Mouse (Mus musculus) ES-Bruce4 (cell line): ENCODE results near the gene Nprl3. TPM values are rescaled to one million over a fixed set of nuclear protein-coding genes. Genes with fewer than 3 reads are reported as not detected.
A peak's percentile ranks its signal among the peaks of the same experiment; 100 is the strongest.

ENCODE experiments used
- H3K27ac ChIP-seq: 2 replicates; pipeline ENCODE4 v1.5.1; 2012; ENCODE audit warnings: low read length, inconsistent platforms; ENCODE audit not compliant: insufficient read depth
- H3K27me3 ChIP-seq: 2 replicates; pipeline ENCODE4 v1.6.1; 2012; ENCODE audit warnings: mild to moderate bottlenecking, low read length, inconsistent platforms; ENCODE audit not compliant: control insufficient read depth, poor library complexity, insufficient read depth, severe bottlenecking
- H3K36me3 ChIP-seq: 2 replicates; pipeline ENCODE4 v1.6.1; 2012; ENCODE audit warnings: inconsistent platforms, mild to moderate bottlenecking, low read length, moderate library complexity; ENCODE audit not compliant: control insufficient read depth, poor library complexity, insufficient read depth, severe bottlenecking
- H3K4me1 ChIP-seq: one replicate; pipeline ENCODE4 v1.8.1; 2011; ENCODE audit warnings: low read length; ENCODE audit not compliant: control insufficient read depth, insufficient read depth
- H3K4me3 ChIP-seq: 2 replicates; pipeline ENCODE4 v1.5.1; 2011; ENCODE audit warnings: low read depth, mild to moderate bottlenecking, low read length
- H3K9ac ChIP-seq: 2 replicates; pipeline ENCODE4 v1.6.1; 2012; ENCODE audit warnings: low read depth, mild to moderate bottlenecking, inconsistent platforms; ENCODE audit not compliant: poor library complexity, severe bottlenecking
- H3K9me3 ChIP-seq: replicated peaks from 2 replicates; pipeline ENCODE4 v1.6.1; 2012; ENCODE audit warnings: mild to moderate bottlenecking, low read length, inconsistent platforms; ENCODE audit not compliant: control insufficient read depth, poor library complexity, insufficient read depth, severe bottlenecking
- CTCF ChIP-seq: IDR thresholded peaks from one replicate; pipeline ENCODE4 v1.8.1; 2011; ENCODE audit warnings: low read depth, low read length
- EP300 ChIP-seq: IDR thresholded peaks from 2 replicates; pipeline ENCODE4 v1.6.1; 2011; ENCODE audit warnings: low read depth, low read length; ENCODE audit not compliant: insufficient read depth
- POLR2A ChIP-seq: IDR thresholded peaks from one replicate; pipeline ENCODE4 v1.8.1; 2011; ENCODE audit warnings: low read length; ENCODE audit not compliant: insufficient read depth
- polyA plus RNA-seq: library from polyadenylated mRNA; stranded (reverse); fragments of >200 nt; gene quantifications from 2 replicates; pipeline ENCODE4 v1.2.4, GENCODE M21; 2011; ENCODE audit warnings: low read depth; ENCODE audit not compliant: missing spikeins, insufficient read depth, insufficient read length

Nprl3 gene
- polyA plus RNA-seq, 1 experiment, result 31.6 TPM

GRCm38 (mm10) chr11:32223297-32223967, 44.1 kb downstream of the Nprl3 start:
- TF ChIP-seq POLR2A (no peak), CTCF (peak; percentile 25), EP300 (no peak)
- peaks cover 22% of the 10 kb centered on the region for H3K4me1 ChIP-seq
- H3K27me3 ChIP-seq, result no peaks in the 10 kb centered on the region
- H3K36me3 ChIP-seq, result no peaks in the 10 kb centered on the region
- no peak overlapping the region for H3K4me3 ChIP-seq
- no peak overlapping the region for H3K9ac ChIP-seq
- no peak overlapping the region for H3K27ac ChIP-seq
- no peaks in the 10 kb centered on the region for H3K9me3 ChIP-seq

- no peaks in the 10 kb centered on the region for H3K9me3 ChIP-seq
- TF ChIP-seq POLR2A, result no peak
- no peak for TF ChIP-seq EP300
- TF ChIP-seq CTCF, result no peak
- H3K36me3 ChIP-seq, result no peaks in the 10 kb centered on the region
- H3K27ac ChIP-seq, result no peak overlapping the region
- H3K9ac ChIP-seq, result 0 out of 2 replicates have a peak overlapping the region, but pooled peaks have one; percentile 95
- peak overlapping the region; percentile 56 for H3K4me3 ChIP-seq
- peaks cover 27% of the 10 kb centered on the region for H3K4me1 ChIP-seq
- H3K27me3 ChIP-seq, result no peaks in the 10 kb centered on the region
Observed at GRCm38 (mm10) chr11:32222570-32223194, 44.8 kb downstream of the Nprl3 start.

- Histone ChIP-seq H3K9me3 (no peaks in the 10 kb centered on the region), H3K9ac (peak within 1 kb of the TSS; percentile 95), H3K27ac (peak within 1 kb of the TSS; percentile 64; the same call in 1 of the 2 replicates), H3K4me1 (peaks cover 28% of the 10 kb centered on the region), H3K27me3 (no peaks in the 10 kb centered on the region), H3K4me3 (peak within 1 kb of the TSS; percentile 92), H3K36me3 (no peaks in the 10 kb centered on the region)
- TF ChIP-seq CTCF (no peak), EP300 (no peak), POLR2A (no peak)
Observed at GRCm38 (mm10) chr11:32221951-32222409, 45.5 kb downstream of the Nprl3 start, which contains the start of gene Rhbdf1. Rhbdf1 (minus strand) TSS chr11:32222300.

- H3K4me3 ChIP-seq, result peak overlapping the region; percentile 92
- peak overlapping the region; percentile 95 for H3K9ac ChIP-seq
- no peaks in the 10 kb centered on the region for H3K36me3 ChIP-seq
- H3K9me3 ChIP-seq, result no peaks in the 10 kb centered on the region
- H3K27ac ChIP-seq, result peak overlapping the region; percentile 64; the same call in 1 of the 2 replicates
- peaks cover 28% of the 10 kb centered on the region for H3K4me1 ChIP-seq
- no peak for TF ChIP-seq POLR2A
- TF ChIP-seq EP300, result 0 out of 2 replicates have a peak, but pooled peaks have one; percentile 39
- no peaks in the 10 kb centered on the region for H3K27me3 ChIP-seq
Observed at GRCm38 (mm10) chr11:32221225-32221950, 46.1 kb downstream of the Nprl3 start.

- no peak overlapping the region for H3K27ac ChIP-seq
Observed at GRCm38 (mm10) chr11:32220607-32221224, 46.8 kb downstream of the Nprl3 start.

More at GRCm38 (mm10) chr11:32220607-32221224, 46.8 kb downstream of the Nprl3 start:
- H3K36me3 ChIP-seq, result no peaks in the 10 kb centered on the region
- H3K9ac ChIP-seq, result no peak overlapping the region
- TF ChIP-seq EP300 (no peak), POLR2A (no peak), CTCF (no peak)
- H3K4me3 ChIP-seq, result peak overlapping the region; percentile 92
- no peaks in the 10 kb centered on the region for H3K9me3 ChIP-seq
- H3K4me1 ChIP-seq, result peaks cover 24% of the 10 kb centered on the region
- no peaks in the 10 kb centered on the region for H3K27me3 ChIP-seq
